Mouse (Mus musculus): ENCODE data around the gene Rbfox1. TPM values are rescaled to one million over a fixed set of nuclear protein-coding genes. Genes with fewer than 3 reads are reported as not detected.

Gene Rbfox1
- polyA plus RNA-seq (2014; fragmentation: Nextera tagmentation; extraction: Ambion mirVana): 3.1 and 3.7 TPM in 2 replicates

DNA sequence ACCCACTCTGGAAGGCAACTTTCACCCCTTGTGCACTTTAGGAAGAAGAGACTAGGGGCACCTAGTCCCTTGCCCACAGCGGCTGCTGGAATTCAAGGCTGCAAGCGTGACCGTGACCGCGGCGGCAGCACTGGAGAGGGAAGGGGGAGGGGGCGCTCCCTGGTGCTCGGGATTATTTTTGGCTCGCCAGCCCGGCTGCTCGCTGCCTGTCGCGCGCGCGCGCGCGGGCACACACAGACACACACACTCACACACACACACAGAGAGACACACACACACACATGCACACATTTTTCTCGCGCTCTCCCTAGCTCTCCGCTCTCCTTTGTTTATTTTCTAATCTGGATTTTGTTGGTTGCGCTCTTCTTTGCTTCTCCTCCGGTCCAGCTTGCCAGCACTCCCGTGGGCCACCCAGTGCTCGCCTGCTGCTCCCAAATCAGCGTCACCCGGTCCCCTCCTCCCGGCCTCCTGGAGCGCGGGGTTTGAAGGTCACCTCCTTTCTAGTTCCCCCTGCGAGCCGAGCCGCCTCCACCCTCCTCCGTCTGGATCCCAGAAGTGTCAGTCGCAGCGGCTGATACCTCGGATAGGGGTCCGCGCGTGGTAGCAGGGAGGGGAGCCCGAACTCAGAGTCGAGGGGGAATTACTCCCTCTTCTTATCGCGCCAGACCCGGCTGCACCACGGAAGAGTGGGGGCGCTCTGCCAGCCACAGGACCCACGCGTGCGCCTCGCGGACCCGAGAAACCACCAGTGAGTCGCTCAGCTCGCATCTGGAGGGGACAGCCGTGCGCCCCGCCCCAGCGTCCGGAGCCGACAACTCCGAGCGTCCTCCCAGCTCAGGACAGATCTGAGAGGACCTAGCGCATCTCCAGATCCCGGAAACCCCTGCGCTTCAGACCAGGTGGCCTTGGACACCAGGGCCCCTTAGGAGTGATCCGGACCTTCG, at the start of gene Rbfox1:
Rbfox1 (plus strand) TSS at position 610 of the 944 bp plus-strand sequence.
- 1% methylated on average over 69 of the region's 69 CpGs for WGBS (ENCODE audit: insufficient replicate concordance)
- H3K9ac ChIP-seq (ENCODE audit: low read depth, low read length): 0 out of 2 replicates have a peak within 1 kb of the TSS, but pooled peaks have one; percentile 10
- no peak; the same call in 1 of the 2 replicates for ATAC-seq (replicated peaks; ENCODE audit: insufficient number of reproducible peaks, low FRiP score, low TSS enrichment)

DNA sequence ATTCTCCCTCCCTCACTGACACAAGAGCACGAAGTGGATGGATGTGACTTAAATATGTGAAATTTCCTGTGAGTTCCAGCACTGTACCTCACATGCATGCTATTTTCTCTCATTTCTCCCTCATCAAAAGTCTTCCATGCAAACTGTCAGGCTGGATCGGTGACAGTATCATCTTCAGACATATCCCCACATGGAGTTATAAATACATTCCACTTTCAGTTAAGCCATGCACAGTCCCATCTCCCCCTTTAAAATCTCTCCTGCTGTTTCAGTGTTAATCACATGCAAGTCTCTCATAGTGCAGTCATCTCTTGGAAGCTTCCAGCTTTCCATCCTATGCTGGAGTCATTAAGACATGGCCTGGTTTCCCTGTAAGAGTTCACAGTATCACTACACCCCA, 48.4 kb upstream of the Rbfox1 start:
- H3K4me2 ChIP-seq: no peak overlapping the region

More for the DNA sequence above, at the start of gene Rbfox1:
- H3K4me3 ChIP-seq (ENCODE audit: low read depth, low read length): peak within 1 kb of the TSS; percentile 46
- H3K27me3 ChIP-seq (ENCODE audit: control insufficient read depth, insufficient read depth, low read length): peaks cover 30% of the 10 kb centered on the region
- peak within 1 kb of the TSS; percentile 80 for H3K4me2 ChIP-seq
- no peaks in the 10 kb centered on the region for H3K9me3 ChIP-seq (replicated peaks; ENCODE audit: control insufficient read depth, low read length)
- no peak within 1 kb of the TSS for H3K27ac ChIP-seq (ENCODE audit: low read depth, low read length)
- H3K36me3 ChIP-seq (ENCODE audit: control insufficient read depth, insufficient read depth, low read length): no peaks in the 10 kb centered on the region
- H3K4me1 ChIP-seq (ENCODE audit: control insufficient read depth, insufficient read depth, low read length): no peaks in the 10 kb centered on the region

DNA sequence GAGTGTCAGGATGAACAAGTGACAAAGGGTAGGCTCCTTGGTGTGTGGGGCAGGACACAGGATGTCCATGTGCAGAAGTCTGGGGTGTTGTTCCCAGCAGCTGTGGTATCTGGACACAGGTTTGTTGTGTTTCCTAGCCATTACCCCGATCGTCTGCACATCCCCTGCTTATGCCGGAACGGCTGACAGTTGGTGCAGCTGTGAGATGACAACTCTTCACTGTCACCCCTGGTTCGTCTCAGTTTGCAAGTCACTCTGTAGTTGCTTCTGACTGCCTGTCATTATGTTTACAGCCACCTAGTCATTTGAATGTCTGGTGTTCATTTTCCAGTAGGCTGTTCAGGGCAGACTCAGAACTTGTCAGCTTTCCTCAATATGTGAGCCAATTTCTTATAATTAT, 44.0 kb upstream of the Rbfox1 start:
- Histone ChIP-seq H3K36me3 (ENCODE audit: control insufficient read depth, insufficient read depth, low read length) (no peaks in the 10 kb centered on the region), H3K9me3 (replicated peaks; ENCODE audit: control insufficient read depth, low read length) (no peaks in the 10 kb centered on the region), H3K4me3 (ENCODE audit: low read depth, low read length) (no peak overlapping the region), H3K4me1 (ENCODE audit: control insufficient read depth, insufficient read depth, low read length) (peaks cover 11% of the 10 kb centered on the region), H3K4me2 (peak overlapping the region; percentile 22; the same call in 1 of the 2 replicates), H3K27ac (ENCODE audit: low read depth, low read length) (no peak overlapping the region), H3K9ac (ENCODE audit: low read depth, low read length) (no peak overlapping the region), H3K27me3 (ENCODE audit: control insufficient read depth, insufficient read depth, low read length) (no peaks in the 10 kb centered on the region)
- no peak for ATAC-seq (replicated peaks; ENCODE audit: insufficient number of reproducible peaks, low FRiP score, low TSS enrichment)
- WGBS (ENCODE audit: insufficient replicate concordance): 46% methylated on average over 5 of the region's 5 CpGs

More for the DNA sequence above, 48.4 kb upstream of the Rbfox1 start:
- no peak overlapping the region for H3K9ac ChIP-seq (ENCODE audit: low read depth, low read length)
- no peaks in the 10 kb centered on the region for H3K36me3 ChIP-seq (ENCODE audit: control insufficient read depth, insufficient read depth, low read length)
- no peak overlapping the region for H3K4me3 ChIP-seq (ENCODE audit: low read depth, low read length)
- no peaks in the 10 kb centered on the region for H3K9me3 ChIP-seq (replicated peaks; ENCODE audit: control insufficient read depth, low read length)
- 70% methylated on average over 2 of the region's 2 CpGs for WGBS (ENCODE audit: insufficient replicate concordance)
- no peak overlapping the region for H3K27ac ChIP-seq (ENCODE audit: low read depth, low read length)
- no peak for ATAC-seq (replicated peaks; ENCODE audit: insufficient number of reproducible peaks, low FRiP score, low TSS enrichment)
- H3K27me3 ChIP-seq (ENCODE audit: control insufficient read depth, insufficient read depth, low read length): no peaks in the 10 kb centered on the region
- H3K4me1 ChIP-seq (ENCODE audit: control insufficient read depth, insufficient read depth, low read length): peaks cover 8% of the 10 kb centered on the region

DNA sequence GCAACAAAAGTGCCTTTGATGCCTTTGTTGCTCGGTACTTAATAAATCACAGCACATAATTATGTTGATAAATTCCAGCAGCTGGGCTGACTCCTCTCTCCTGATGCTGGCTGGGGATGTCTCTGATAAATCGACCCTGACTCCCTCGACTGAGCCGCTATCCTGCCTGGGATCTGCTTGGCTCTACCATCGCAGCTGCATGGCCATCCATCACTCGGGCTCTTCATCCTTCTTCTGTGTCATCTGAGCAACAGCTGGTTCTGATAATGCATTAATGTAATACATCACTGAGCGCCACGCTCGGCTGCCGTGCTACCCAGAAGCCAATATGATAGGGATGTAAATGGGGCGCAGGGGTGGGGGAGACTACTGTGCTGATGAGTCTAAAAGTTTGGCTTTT, 39.5 kb upstream of the Rbfox1 start:
- Histone ChIP-seq H3K27me3 (ENCODE audit: control insufficient read depth, insufficient read depth, low read length) (no peaks in the 10 kb centered on the region), H3K4me3 (ENCODE audit: low read depth, low read length) (no peak overlapping the region), H3K36me3 (ENCODE audit: control insufficient read depth, insufficient read depth, low read length) (no peaks in the 10 kb centered on the region), H3K4me2 (no peak overlapping the region), H3K9ac (ENCODE audit: low read depth, low read length) (no peak overlapping the region), H3K27ac (ENCODE audit: low read depth, low read length) (no peak overlapping the region), H3K4me1 (ENCODE audit: control insufficient read depth, insufficient read depth, low read length) (peaks cover 23% of the 10 kb centered on the region), H3K9me3 (replicated peaks; ENCODE audit: control insufficient read depth, low read length) (no peaks in the 10 kb centered on the region)
- WGBS (ENCODE audit: insufficient replicate concordance): 48% methylated on average over 11 of the region's 11 CpGs
- ATAC-seq (replicated peaks; ENCODE audit: insufficient number of reproducible peaks, low FRiP score, low TSS enrichment): no peak

DNA sequence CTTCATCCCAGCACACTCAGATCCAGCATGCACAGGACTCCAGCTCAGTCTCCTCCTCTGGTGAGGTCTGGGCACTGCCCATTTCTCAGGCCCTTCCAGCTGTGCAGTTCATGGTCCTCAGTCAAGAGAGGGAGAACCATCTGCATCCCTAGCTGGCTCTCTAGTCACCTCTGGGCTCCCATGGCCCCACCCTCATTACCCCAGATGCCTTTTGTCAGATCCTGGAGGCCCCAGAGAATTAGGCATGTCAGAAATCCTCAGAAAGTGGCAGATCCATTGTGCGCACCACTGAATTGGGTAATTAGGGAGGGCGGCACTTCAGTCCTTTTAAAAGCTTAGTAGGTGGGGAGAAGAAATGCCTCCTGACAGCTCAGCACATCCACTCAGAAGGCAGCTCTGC, 32.1 kb upstream of the Rbfox1 start:
- Histone ChIP-seq H3K4me1 (ENCODE audit: control insufficient read depth, insufficient read depth, low read length) (peaks cover 10% of the 10 kb centered on the region; the same call in 1 of the 2 replicates), H3K4me2 (no peak overlapping the region), H3K9me3 (replicated peaks; ENCODE audit: control insufficient read depth, low read length) (no peaks in the 10 kb centered on the region), H3K36me3 (ENCODE audit: control insufficient read depth, insufficient read depth, low read length) (no peaks in the 10 kb centered on the region), H3K9ac (ENCODE audit: low read depth, low read length) (no peak overlapping the region), H3K27me3 (ENCODE audit: control insufficient read depth, insufficient read depth, low read length) (no peaks in the 10 kb centered on the region), H3K4me3 (ENCODE audit: low read depth, low read length) (no peak overlapping the region), H3K27ac (ENCODE audit: low read depth, low read length) (no peak overlapping the region)
- ATAC-seq (replicated peaks; ENCODE audit: insufficient number of reproducible peaks, low FRiP score, low TSS enrichment): no peak
- 80% methylated on average over 2 of the region's 2 CpGs for WGBS (ENCODE audit: insufficient replicate concordance)

DNA sequence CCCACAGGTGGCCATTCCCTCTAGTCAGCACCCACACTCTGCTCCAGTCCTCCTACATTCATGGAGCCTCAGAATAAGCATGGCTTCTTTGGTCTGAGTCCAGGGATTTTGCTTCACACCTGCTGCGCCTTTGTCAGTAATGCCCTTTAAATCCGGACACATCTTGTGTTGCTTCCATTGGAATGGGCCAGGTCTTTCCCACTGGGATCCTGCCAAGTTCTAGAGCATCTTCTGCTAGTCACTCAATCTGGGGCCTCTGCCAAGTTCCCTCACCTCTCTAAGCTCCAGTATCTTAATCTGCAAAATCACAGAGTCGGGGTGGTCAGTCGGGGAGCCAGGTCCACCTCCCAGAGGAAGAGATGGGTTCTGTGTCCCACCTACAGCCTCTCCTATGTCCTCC, 20.8 kb upstream of the Rbfox1 start:
- Histone ChIP-seq H3K27me3 (ENCODE audit: control insufficient read depth, insufficient read depth, low read length) (no peaks in the 10 kb centered on the region), H3K9ac (ENCODE audit: low read depth, low read length) (no peak overlapping the region), H3K36me3 (ENCODE audit: control insufficient read depth, insufficient read depth, low read length) (no peaks in the 10 kb centered on the region), H3K9me3 (replicated peaks; ENCODE audit: control insufficient read depth, low read length) (no peaks in the 10 kb centered on the region), H3K27ac (ENCODE audit: low read depth, low read length) (no peak overlapping the region), H3K4me1 (ENCODE audit: control insufficient read depth, insufficient read depth, low read length) (no peaks in the 10 kb centered on the region), H3K4me2 (no peak overlapping the region), H3K4me3 (ENCODE audit: low read depth, low read length) (no peak overlapping the region)
- 83% methylated on average over 4 of the region's 4 CpGs for WGBS (ENCODE audit: insufficient replicate concordance)
- ATAC-seq (replicated peaks; ENCODE audit: insufficient number of reproducible peaks, low FRiP score, low TSS enrichment): no peak

DNA sequence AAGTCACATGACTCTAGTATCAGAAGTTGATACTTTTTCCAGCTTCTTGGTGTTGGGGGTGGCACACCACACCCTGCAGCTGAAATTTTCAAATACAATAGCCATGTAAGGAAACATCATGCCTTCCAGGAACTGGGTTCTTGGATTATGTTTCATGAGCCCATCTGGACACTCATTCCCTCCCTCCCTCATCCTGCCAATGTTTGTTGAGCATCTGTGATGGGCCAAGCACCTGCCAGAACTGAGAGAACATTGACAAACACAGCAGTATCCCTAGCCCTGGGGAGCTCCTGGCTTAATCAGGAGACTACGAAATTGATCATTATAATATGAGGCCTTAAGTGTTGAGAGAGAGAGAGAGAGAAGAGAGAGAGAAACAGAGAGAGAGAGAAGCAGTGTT, 18.2 kb upstream of the Rbfox1 start:
- H3K4me2 ChIP-seq: no peak overlapping the region
- H3K4me3 ChIP-seq (ENCODE audit: low read depth, low read length): no peak overlapping the region
- 80% methylated on average over 1 of the region's 1 CpGs for WGBS (ENCODE audit: insufficient replicate concordance)
- H3K27me3 ChIP-seq (ENCODE audit: control insufficient read depth, insufficient read depth, low read length): no peaks in the 10 kb centered on the region
- no peak overlapping the region for H3K27ac ChIP-seq (ENCODE audit: low read depth, low read length)
- H3K36me3 ChIP-seq (ENCODE audit: control insufficient read depth, insufficient read depth, low read length): no peaks in the 10 kb centered on the region
- no peak overlapping the region for H3K9ac ChIP-seq (ENCODE audit: low read depth, low read length)
- H3K9me3 ChIP-seq (replicated peaks; ENCODE audit: control insufficient read depth, low read length): no peaks in the 10 kb centered on the region
- no peaks in the 10 kb centered on the region for H3K4me1 ChIP-seq (ENCODE audit: control insufficient read depth, insufficient read depth, low read length)
- ATAC-seq (replicated peaks; ENCODE audit: insufficient number of reproducible peaks, low FRiP score, low TSS enrichment): no peak

DNA sequence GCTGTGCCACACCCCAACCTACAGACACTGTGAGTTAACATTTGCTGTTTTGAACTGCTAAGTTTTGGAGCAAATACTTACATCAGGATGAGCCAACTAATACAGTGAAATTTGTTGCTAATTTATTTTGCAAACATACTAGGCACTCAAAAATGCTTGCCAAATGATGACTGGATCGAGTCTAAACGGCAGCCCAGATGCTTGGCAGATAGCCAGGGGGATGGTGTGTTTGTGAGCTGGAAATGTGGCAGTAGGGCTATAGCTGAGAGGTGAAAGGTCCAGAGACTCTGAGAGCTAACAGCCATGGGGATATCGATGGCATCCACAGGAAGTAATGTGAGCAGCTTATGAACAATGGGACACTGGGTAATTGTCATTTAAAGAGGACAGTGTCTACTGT, 14.8 kb upstream of the Rbfox1 start:
- Histone ChIP-seq H3K4me3 (ENCODE audit: low read depth, low read length) (no peak overlapping the region), H3K4me2 (no peak overlapping the region), H3K9me3 (replicated peaks; ENCODE audit: control insufficient read depth, low read length) (no peaks in the 10 kb centered on the region), H3K9ac (ENCODE audit: low read depth, low read length) (no peak overlapping the region), H3K27ac (ENCODE audit: low read depth, low read length) (no peak overlapping the region), H3K36me3 (ENCODE audit: control insufficient read depth, insufficient read depth, low read length) (no peaks in the 10 kb centered on the region), H3K4me1 (ENCODE audit: control insufficient read depth, insufficient read depth, low read length) (no peaks in the 10 kb centered on the region), H3K27me3 (ENCODE audit: control insufficient read depth, insufficient read depth, low read length) (no peaks in the 10 kb centered on the region)
- 63% methylated on average over 3 of the region's 3 CpGs for whole genome bisulfite sequencing (ENCODE audit: insufficient replicate concordance)
- no peak for ATAC-seq (replicated peaks; ENCODE audit: insufficient number of reproducible peaks, low FRiP score, low TSS enrichment)
